In genomic region chr2:33217425-33217794, GRCm38 (mm10) we compare ENCODE assay signal across 8 mouse cellular contexts. TPM values are rescaled to one million over a fixed set of nuclear protein-coding genes. Genes with fewer than 3 reads are reported as not detected.
A peak's percentile ranks its signal among the peaks of the same experiment; 100 is the strongest.
DNase-seq lines count a peak whose midpoint lies in the region; ATAC-seq and TF ChIP-seq lines count a peak whose summit lies in the region.

No protein-coding gene starts in this region.

- no peak for TF ChIP-seq POLR2A in cerebellum, adult 2 months (IDR thresholded peaks at IDR 0.05; ENCODE audit: borderline replicate concordance, insufficient read depth, low read length)

- H3K27ac ChIP-seq in heart, embryonic 12.5 days (ENCODE audit: poor library complexity, severe bottlenecking): peak overlapping the region; percentile 95
- no peak overlapping the region for H3K27ac ChIP-seq in hindbrain, embryonic 14.5 days
- H3K27ac ChIP-seq in cerebellum, adult 2 months (ENCODE audit: insufficient read depth, low read length): no peak overlapping the region

- 41% methylated on average over 3 of the region's 3 CpGs for WGBS in heart, embryonic 12.5 days
- 44% methylated on average over 3 of the region's 3 CpGs for WGBS in hindbrain, embryonic 14.5 days
- WGBS in cerebellum, adult 2 months: 57% methylated on average over 3 of the region's 3 CpGs

- peak overlapping the region; percentile 69 for H3K4me3 ChIP-seq in heart, embryonic 12.5 days
- H3K4me3 ChIP-seq in hindbrain, embryonic 14.5 days (replicated peaks; ENCODE audit: low read length): no peak overlapping the region
- H3K4me3 ChIP-seq in cerebellum, adult 2 months (replicated peaks; ENCODE audit: insufficient read depth, low read depth, low read length): no peak overlapping the region

- intact Hi-C loops in heart, postnatal 36 days (cut with DNase I): loop anchor here (2.0 kb wide), 1 partner anchor 61 kb away; no protein-coding TSS in a partner anchor

- no peaks in the 10 kb centered on the region for H3K27me3 ChIP-seq in heart, embryonic 12.5 days (replicated peaks)
- no peaks in the 10 kb centered on the region for H3K27me3 ChIP-seq in hindbrain, embryonic 14.5 days (ENCODE audit: control insufficient read depth, insufficient read depth, low read length)
- no peaks in the 10 kb centered on the region for H3K27me3 ChIP-seq in cerebellum, adult 2 months (ENCODE audit: control insufficient read depth, insufficient read depth, low read length)

- peak overlapping the region; percentile 94 for H3K4me2 ChIP-seq in heart, embryonic 12.5 days
- H3K4me2 ChIP-seq in hindbrain, embryonic 14.5 days (replicated peaks): peak overlapping the region; percentile 54

- ATAC-seq in heart, embryonic 12.5 days (ENCODE audit: insufficient number of reproducible peaks, low FRiP score): no peak
- no peak for ATAC-seq in hindbrain, embryonic 14.5 days (ENCODE audit: low FRiP score)

- H3K9me3 ChIP-seq in heart, embryonic 12.5 days (replicated peaks): no peaks in the 10 kb centered on the region
- no peaks in the 10 kb centered on the region for H3K9me3 ChIP-seq in hindbrain, embryonic 14.5 days (ENCODE audit: control insufficient read depth, low read length)

- H3K4me1 ChIP-seq in heart, embryonic 12.5 days (replicated peaks): peaks cover 62% of the 10 kb centered on the region
- H3K4me1 ChIP-seq in hindbrain, embryonic 14.5 days (replicated peaks; ENCODE audit: control insufficient read depth, insufficient read depth, low read length): peaks cover 28% of the 10 kb centered on the region
- H3K4me1 ChIP-seq in cerebellum, adult 2 months (ENCODE audit: control insufficient read depth, insufficient read depth, low read length): peaks cover 41% of the 10 kb centered on the region

- DNase-seq in heart, postnatal 36 days: no peak
- peak; percentile 60 for DNase-seq in adipocyte (ENCODE audit: low spot score)
- no peak for DNase-seq in hindbrain, embryonic 14.5 days (ENCODE audit: low spot score)
- peak; percentile 18 for DNase-seq in naive thymus-derived CD4-positive, alpha-beta T cell, adult 2 months (ENCODE audit: low read depth)
- no peak for DNase-seq in cerebellum, adult 2 months
- DNase-seq in cerebellum, adult 9-10 months: no peak
- DNase-seq in urinary bladder, postnatal 10 days (ENCODE audit: low spot score): no peak

- H3K36me3 ChIP-seq in heart, embryonic 12.5 days: peaks cover 20% of the 10 kb centered on the region
- H3K36me3 ChIP-seq in hindbrain, embryonic 14.5 days (replicated peaks; ENCODE audit: control insufficient read depth, insufficient read depth): 0 out of 2 replicates have a peak, but pooled peaks cover 4% of the 10 kb centered on the region

- TF ChIP-seq CTCF in cerebellum, adult 2 months (IDR thresholded peaks at IDR 0.05; ENCODE audit: borderline replicate concordance, insufficient read depth, low read depth, low read length): no peak

- peak overlapping the region; percentile 91 for H3K9ac ChIP-seq in heart, embryonic 12.5 days
- peak overlapping the region; percentile 54; the same call in 1 of the 2 replicates for H3K9ac ChIP-seq in hindbrain, embryonic 14.5 days

RNA-seq across cellular contexts. Expression of gene Angptl2, which starts 1.5 kb away (rescaled TPM):
- polyA plus RNA-seq in heart, embryonic 12.5 days (2016; fragmentation: Nextera tagmentation; extraction: Ambion mirVana): 54.6 and 54.7 TPM in 2 replicates
- 10 to 100 TPM; 51.2 to 67.0 TPM for total RNA-seq in heart, postnatal 36 days (2021)
- polyA plus RNA-seq in hindbrain, embryonic 14.5 days (2014; fragmentation: Nextera tagmentation; extraction: Ambion mirVana): 12.2 and 14.1 TPM in 2 replicates
- polyA plus RNA-seq in cerebellum, adult 2 months (2012; rRNA removed): 6.4 and 7.4 TPM in 2 replicates

Comparison
In these comparisons a context has a peak if more than half of its experiments do, and no peak if none do; other contexts are left out.
1. DNase-seq: peak in adipocyte (single experiment) and naive thymus-derived CD4-positive, alpha-beta T cell, adult 2 months (single experiment); none in heart, postnatal 36 days (0 of 2), hindbrain, embryonic 14.5 days (single experiment), cerebellum, adult 2 months (0 of 2), cerebellum, adult 9-10 months (single experiment) and urinary bladder, postnatal 10 days (single experiment).